Mouse (Mus musculus): ENCODE measurements around the gene Cwc22. TPM values are rescaled to one million over a fixed set of nuclear protein-coding genes. Genes with fewer than 3 reads are reported as not detected.

Cwc22 gene
- polyA plus RNA-seq, 1 experiment from 2014 or later: 18.8 TPM

- H3K36me3 ChIP-seq (ENCODE audit: control insufficient read depth, insufficient read depth, low read length): peaks cover 82% of the 10 kb centered on the region
- H3K9ac ChIP-seq (ENCODE audit: low read length): no peak overlapping the region
- H3K4me2 ChIP-seq (ENCODE audit: low read length): no peak overlapping the region
- ATAC-seq (ENCODE audit: insufficient number of reproducible peaks, insufficient read depth, low FRiP score, low read depth): no peak
- no peak overlapping the region for H3K4me3 ChIP-seq (ENCODE audit: control insufficient read depth in 1 of 2, insufficient read depth in 1 of 2, low read depth in 1 of 2, low read length in 2 of 2)
- WGBS: 90% methylated on average over 9 of the region's 9 CpGs
- H3K9me3 ChIP-seq (ENCODE audit: control insufficient read depth, low read length): no peaks in the 10 kb centered on the region
- no peaks in the 10 kb centered on the region for H3K4me1 ChIP-seq (ENCODE audit: control insufficient read depth in 2 of 2, insufficient read depth in 2 of 2, low read length in 2 of 2)
- H3K27ac ChIP-seq (replicated peaks in 1 of 2; ENCODE audit: control insufficient read depth in 1 of 2, insufficient read depth in 1 of 2, low read depth in 2 of 2, low read length in 2 of 2): no peak overlapping the region
- H3K27me3 ChIP-seq (ENCODE audit: control insufficient read depth, insufficient read depth, low read length): no peaks in the 10 kb centered on the region
These were observed 42.2 kb downstream of the Cwc22 start for GRCm38 (mm10) chr2:77903979-77904378.

- Histone ChIP-seq H3K4me3 (ENCODE audit: control insufficient read depth in 1 of 2, insufficient read depth in 1 of 2, low read depth in 1 of 2, low read length in 2 of 2) (no peak overlapping the region), H3K9ac (ENCODE audit: low read length) (no peak overlapping the region), H3K36me3 (ENCODE audit: control insufficient read depth, insufficient read depth, low read length) (peaks cover 87% of the 10 kb centered on the region), H3K4me2 (ENCODE audit: low read length) (no peak overlapping the region), H3K27me3 (ENCODE audit: control insufficient read depth, insufficient read depth, low read length) (no peaks in the 10 kb centered on the region), H3K9me3 (ENCODE audit: control insufficient read depth, low read length) (no peaks in the 10 kb centered on the region), H3K4me1 (ENCODE audit: control insufficient read depth in 2 of 2, insufficient read depth in 2 of 2, low read length in 2 of 2) (no peaks in the 10 kb centered on the region), H3K27ac (replicated peaks in 1 of 2; ENCODE audit: control insufficient read depth in 1 of 2, insufficient read depth in 1 of 2, low read depth in 2 of 2, low read length in 2 of 2) (no peak overlapping the region)
- 93% methylated on average over 3 of the region's 3 CpGs for WGBS
- ATAC-seq (ENCODE audit: insufficient number of reproducible peaks, insufficient read depth, low FRiP score, low read depth): no peak
These were observed 43.1 kb downstream of the Cwc22 start for GRCm38 (mm10) chr2:77903098-77903497.

- no peak for ATAC-seq (ENCODE audit: insufficient number of reproducible peaks, insufficient read depth, low FRiP score, low read depth)
These were observed 44.9 kb downstream of the Cwc22 start for GRCm38 (mm10) chr2:77901269-77901668.

GRCm38 (mm10) chr2:77900741-77901140, 45.4 kb downstream of the Cwc22 start:
- H3K9me3 ChIP-seq (ENCODE audit: control insufficient read depth, low read length): no peaks in the 10 kb centered on the region
- no peaks in the 10 kb centered on the region for H3K27me3 ChIP-seq (ENCODE audit: control insufficient read depth, insufficient read depth, low read length)
- no peaks in the 10 kb centered on the region for H3K4me1 ChIP-seq (ENCODE audit: control insufficient read depth in 2 of 2, insufficient read depth in 2 of 2, low read length in 2 of 2)
- WGBS: 97% methylated on average over 5 of the region's 5 CpGs
- no peak overlapping the region for H3K27ac ChIP-seq (replicated peaks in 1 of 2; ENCODE audit: control insufficient read depth in 1 of 2, insufficient read depth in 1 of 2, low read depth in 2 of 2, low read length in 2 of 2)
- H3K4me3 ChIP-seq (ENCODE audit: control insufficient read depth in 1 of 2, insufficient read depth in 1 of 2, low read depth in 1 of 2, low read length in 2 of 2): no peak overlapping the region
- H3K36me3 ChIP-seq (ENCODE audit: control insufficient read depth, insufficient read depth, low read length): peaks cover 89% of the 10 kb centered on the region
- no peak for ATAC-seq (ENCODE audit: insufficient number of reproducible peaks, insufficient read depth, low FRiP score, low read depth)
- H3K4me2 ChIP-seq (ENCODE audit: low read length): no peak overlapping the region
- no peak overlapping the region for H3K9ac ChIP-seq (ENCODE audit: low read length)

More at GRCm38 (mm10) chr2:77901269-77901668, 44.9 kb downstream of the Cwc22 start:
- Histone ChIP-seq H3K27ac (replicated peaks in 1 of 2; ENCODE audit: control insufficient read depth in 1 of 2, insufficient read depth in 1 of 2, low read depth in 2 of 2, low read length in 2 of 2) (no peak overlapping the region), H3K9ac (ENCODE audit: low read length) (no peak overlapping the region), H3K4me3 (ENCODE audit: control insufficient read depth in 1 of 2, insufficient read depth in 1 of 2, low read depth in 1 of 2, low read length in 2 of 2) (no peak overlapping the region), H3K4me2 (ENCODE audit: low read length) (no peak overlapping the region), H3K27me3 (ENCODE audit: control insufficient read depth, insufficient read depth, low read length) (no peaks in the 10 kb centered on the region), H3K9me3 (ENCODE audit: control insufficient read depth, low read length) (no peaks in the 10 kb centered on the region), H3K4me1 (ENCODE audit: control insufficient read depth in 2 of 2, insufficient read depth in 2 of 2, low read length in 2 of 2) (no peaks in the 10 kb centered on the region), H3K36me3 (ENCODE audit: control insufficient read depth, insufficient read depth, low read length) (peaks cover 89% of the 10 kb centered on the region)
- WGBS: 94% methylated on average over 5 of the region's 5 CpGs

- H3K27ac ChIP-seq (replicated peaks in 1 of 2; ENCODE audit: control insufficient read depth in 1 of 2, insufficient read depth in 1 of 2, low read depth in 2 of 2, low read length in 2 of 2): no peak overlapping the region
- no peak for ATAC-seq (ENCODE audit: insufficient number of reproducible peaks, insufficient read depth, low FRiP score, low read depth)
- H3K4me1 ChIP-seq (ENCODE audit: control insufficient read depth in 2 of 2, insufficient read depth in 2 of 2, low read length in 2 of 2): no peaks in the 10 kb centered on the region
- WGBS: 82% methylated on average over 2 of the region's 2 CpGs
- no peaks in the 10 kb centered on the region for H3K9me3 ChIP-seq (ENCODE audit: control insufficient read depth, low read length)
- no peaks in the 10 kb centered on the region for H3K27me3 ChIP-seq (ENCODE audit: control insufficient read depth, insufficient read depth, low read length)
- H3K9ac ChIP-seq (ENCODE audit: low read length): no peak overlapping the region
- no peak overlapping the region for H3K4me2 ChIP-seq (ENCODE audit: low read length)
- H3K4me3 ChIP-seq (ENCODE audit: control insufficient read depth in 1 of 2, insufficient read depth in 1 of 2, low read depth in 1 of 2, low read length in 2 of 2): no peak overlapping the region
- peaks cover 87% of the 10 kb centered on the region for H3K36me3 ChIP-seq (ENCODE audit: control insufficient read depth, insufficient read depth, low read length)
These were observed 46.1 kb downstream of the Cwc22 start for GRCm38 (mm10) chr2:77900111-77900510.

- H3K9ac ChIP-seq (ENCODE audit: low read length): no peak overlapping the region
- no peak overlapping the region for H3K4me2 ChIP-seq (ENCODE audit: low read length)
- H3K27ac ChIP-seq (replicated peaks in 1 of 2; ENCODE audit: control insufficient read depth in 1 of 2, insufficient read depth in 1 of 2, low read depth in 2 of 2, low read length in 2 of 2): no peak overlapping the region
- ATAC-seq (ENCODE audit: insufficient number of reproducible peaks, insufficient read depth, low FRiP score, low read depth): no peak
- H3K4me3 ChIP-seq (ENCODE audit: control insufficient read depth in 1 of 2, insufficient read depth in 1 of 2, low read depth in 1 of 2, low read length in 2 of 2): no peak overlapping the region
- WGBS: 100% methylated on average over 2 of the region's 2 CpGs
- H3K9me3 ChIP-seq (ENCODE audit: control insufficient read depth, low read length): no peaks in the 10 kb centered on the region
- no peaks in the 10 kb centered on the region for H3K4me1 ChIP-seq (ENCODE audit: control insufficient read depth in 2 of 2, insufficient read depth in 2 of 2, low read length in 2 of 2)
- H3K27me3 ChIP-seq (ENCODE audit: control insufficient read depth, insufficient read depth, low read length): no peaks in the 10 kb centered on the region
- peaks cover 86% of the 10 kb centered on the region for H3K36me3 ChIP-seq (ENCODE audit: control insufficient read depth, insufficient read depth, low read length)
These were observed 47.7 kb downstream of the Cwc22 start for GRCm38 (mm10) chr2:77898436-77898835.

GRCm38 (mm10) chr2:77897988-77898387, 48.2 kb downstream of the Cwc22 start:
- H3K4me2 ChIP-seq (ENCODE audit: low read length): no peak overlapping the region
- H3K4me3 ChIP-seq (ENCODE audit: control insufficient read depth in 1 of 2, insufficient read depth in 1 of 2, low read depth in 1 of 2, low read length in 2 of 2): no peak overlapping the region
- H3K27me3 ChIP-seq (ENCODE audit: control insufficient read depth, insufficient read depth, low read length): no peaks in the 10 kb centered on the region
- no peaks in the 10 kb centered on the region for H3K9me3 ChIP-seq (ENCODE audit: control insufficient read depth, low read length)
- no peak for ATAC-seq (ENCODE audit: insufficient number of reproducible peaks, insufficient read depth, low FRiP score, low read depth)
- H3K9ac ChIP-seq (ENCODE audit: low read length): no peak overlapping the region
- WGBS: 86% methylated on average over 5 of the region's 5 CpGs
- peaks cover 84% of the 10 kb centered on the region for H3K36me3 ChIP-seq (ENCODE audit: control insufficient read depth, insufficient read depth, low read length)
- no peak overlapping the region for H3K27ac ChIP-seq (replicated peaks in 1 of 2; ENCODE audit: control insufficient read depth in 1 of 2, insufficient read depth in 1 of 2, low read depth in 2 of 2, low read length in 2 of 2)
- H3K4me1 ChIP-seq (ENCODE audit: control insufficient read depth in 2 of 2, insufficient read depth in 2 of 2, low read length in 2 of 2): no peaks in the 10 kb centered on the region

GRCm38 (mm10) chr2:77897558-77897899, 48.6 kb downstream of the Cwc22 start:
- no peak overlapping the region for H3K4me2 ChIP-seq (ENCODE audit: low read length)
- no peak overlapping the region for H3K9ac ChIP-seq (ENCODE audit: low read length)
- H3K27me3 ChIP-seq (ENCODE audit: control insufficient read depth, insufficient read depth, low read length): no peaks in the 10 kb centered on the region
- no peak overlapping the region for H3K4me3 ChIP-seq (ENCODE audit: control insufficient read depth in 1 of 2, insufficient read depth in 1 of 2, low read depth in 1 of 2, low read length in 2 of 2)
- H3K36me3 ChIP-seq (ENCODE audit: control insufficient read depth, insufficient read depth, low read length): peaks cover 84% of the 10 kb centered on the region
- no peaks in the 10 kb centered on the region for H3K9me3 ChIP-seq (ENCODE audit: control insufficient read depth, low read length)
- 83% methylated on average over 3 of the region's 3 CpGs for WGBS
- no peak overlapping the region for H3K27ac ChIP-seq (replicated peaks in 1 of 2; ENCODE audit: control insufficient read depth in 1 of 2, insufficient read depth in 1 of 2, low read depth in 2 of 2, low read length in 2 of 2)
- no peaks in the 10 kb centered on the region for H3K4me1 ChIP-seq (ENCODE audit: control insufficient read depth in 2 of 2, insufficient read depth in 2 of 2, low read length in 2 of 2)
- ATAC-seq (ENCODE audit: insufficient number of reproducible peaks, insufficient read depth, low FRiP score, low read depth): no peak

All from heart, embryonic 14.5 days (tissue).